ENCODE assay signal across 24 mouse cellular contexts in the genomic region with DNA sequence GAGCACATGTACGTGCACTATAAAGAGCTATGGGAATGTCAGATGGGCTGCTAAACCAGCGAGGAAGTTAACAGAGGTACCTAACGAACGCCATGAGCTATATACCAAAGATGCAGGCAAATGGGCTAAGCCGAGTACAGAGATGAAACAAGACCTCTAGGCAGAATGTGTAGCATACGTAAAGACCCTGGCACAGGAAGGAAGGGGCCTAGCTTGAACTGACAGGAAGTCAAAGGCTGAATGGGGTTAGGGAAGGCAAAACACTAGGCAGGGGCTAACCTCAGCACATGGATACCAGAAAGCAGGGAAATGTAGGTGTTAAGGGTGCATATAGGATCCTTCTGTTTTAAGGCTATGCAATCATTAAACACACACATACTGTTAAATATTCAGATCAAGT. TPM values are rescaled to one million over a fixed set of nuclear protein-coding genes. Genes with fewer than 3 reads are reported as not detected.
A peak's percentile ranks its signal among the peaks of the same experiment; 100 is the strongest.
DNase-seq lines count a peak whose midpoint lies in the region; ATAC-seq and TF ChIP-seq lines count a peak whose summit lies in the region.
"Had no signal": no experiment of that assay in that cellular context is flagged by ENCODE, and none has a peak within 500 bp of the region (broad histone marks: within the 10 kb centered on the region; RNA-seq: fewer than 3 reads in every experiment).

No protein-coding gene starts in this region.

- H3K4me2 ChIP-seq in forebrain, embryonic 15.5 days (replicated peaks) = no peak overlapping the region
- H3K4me2 ChIP-seq: embryonic facial prominence, embryonic 13.5 days; embryonic facial prominence, embryonic 15.5 days; forebrain, embryonic 12.5 days had no signal

- peaks cover 7% of the 10 kb centered on the region for H3K4me1 ChIP-seq in thymus, adult 2 months (replicated peaks; ENCODE audit: control insufficient read depth, insufficient read depth, low read length)
- H3K4me1 ChIP-seq in forebrain, embryonic 15.5 days = 0 out of 2 replicates have a peak, but pooled peaks cover 3% of the 10 kb centered on the region

- no peak for ATAC-seq in forebrain, embryonic 15.5 days (replicated peaks)
- ATAC-seq: forebrain, embryonic 14.5 days had no signal

- H3K4me3 ChIP-seq in thymus, adult 2 months (ENCODE audit: control insufficient read depth, insufficient read depth, low read length) = no peak overlapping the region
- H3K4me3 ChIP-seq in forebrain, embryonic 15.5 days = no peak overlapping the region
- H3K4me3 ChIP-seq: embryonic facial prominence, embryonic 13.5 days; embryonic facial prominence, embryonic 15.5 days; erythroblast, embryonic 14.5 days; forebrain, embryonic 10.5 days; forebrain, embryonic 12.5 days had no signal

- WGBS in thymus, adult 2 months = 56% methylated on average over 6 of the region's 6 CpGs
- WGBS in forebrain, embryonic 15.5 days = 83% methylated on average over 6 of the region's 6 CpGs

- H3K27ac ChIP-seq in thymus, adult 2 months (ENCODE audit: control insufficient read depth, insufficient read depth, low read length) = no peak overlapping the region
- no peak overlapping the region for H3K27ac ChIP-seq in forebrain, embryonic 15.5 days (replicated peaks)
- H3K27ac ChIP-seq: embryonic facial prominence, embryonic 13.5 days; embryonic facial prominence, embryonic 15.5 days; forebrain, embryonic 10.5 days; forebrain, embryonic 12.5 days had no signal

- H3K27me3 ChIP-seq in thymus, adult 2 months (ENCODE audit: control insufficient read depth, insufficient read depth, low read length) = no peaks in the 10 kb centered on the region
- peaks cover 3% of the 10 kb centered on the region; the same call in 1 of the 2 replicates for H3K27me3 ChIP-seq in forebrain, embryonic 15.5 days
- H3K27me3 ChIP-seq: embryonic facial prominence, embryonic 13.5 days; embryonic facial prominence, embryonic 15.5 days had no signal

- no peak overlapping the region for H3K9ac ChIP-seq in forebrain, embryonic 15.5 days (replicated peaks)
- H3K9ac ChIP-seq: embryonic facial prominence, embryonic 13.5 days; embryonic facial prominence, embryonic 15.5 days; forebrain, embryonic 12.5 days had no signal

- DNase-seq in thymus, adult 2 months = peak; percentile 7
- DNase-seq in thymus, adult 18-20 months = no peak
- peak; percentile 79 for DNase-seq in thymus, postnatal 0 days (ENCODE audit: low spot score)
- peak; percentile 65 for DNase-seq in thymus, postnatal 14 days
- peak; percentile 49 for DNase-seq in thymus, postnatal 4 days
- no peak for DNase-seq in kidney, postnatal 4 days
- DNase-seq in kidney, postnatal 14 days = no peak
- DNase-seq: adrenal gland, adult 2 months; adrenal gland, postnatal 10 days; adrenal gland, postnatal 25 days; cerebellum, adult 11 months; cerebellum, adult 18-20 months; cerebellum, adult 8-10 months; cerebellum, adult 9-11 months; cerebellum, postnatal 14 days; cerebellum, postnatal 36 days; embryo, embryonic 11 days had no signal

- TF ChIP-seq CTCF in thymus, adult 2 months (IDR thresholded peaks at IDR 0.05; ENCODE audit: borderline replicate concordance, control insufficient read depth, extremely low read depth, insufficient read depth, low read length, poor library complexity) = no peak

- H3K9me3 ChIP-seq in forebrain, embryonic 15.5 days = no peaks in the 10 kb centered on the region
- H3K9me3 ChIP-seq: embryonic facial prominence, embryonic 13.5 days; embryonic facial prominence, embryonic 15.5 days; forebrain, embryonic 10.5 days; forebrain, embryonic 12.5 days had no signal

- no peaks in the 10 kb centered on the region for H3K36me3 ChIP-seq in thymus, adult 2 months (ENCODE audit: control insufficient read depth, insufficient read depth, low read length)
- H3K36me3 ChIP-seq in forebrain, embryonic 15.5 days = no peaks in the 10 kb centered on the region
- H3K36me3 ChIP-seq: embryonic facial prominence, embryonic 13.5 days; embryonic facial prominence, embryonic 15.5 days; forebrain, embryonic 10.5 days; forebrain, embryonic 12.5 days had no signal

- no peak for TF ChIP-seq POLR2A in thymus, adult 2 months (IDR thresholded peaks at IDR 0.05; ENCODE audit: control insufficient read depth, extremely low read depth, insufficient read depth, low read length, poor library complexity)

RNA-seq across cellular contexts. Expression of gene Cdkn1c, which starts 56.6 kb away (rescaled TPM):
- 10.3 and 10.4 TPM in 2 replicates for polyA plus RNA-seq in thymus, adult 2 months (2012; rRNA removed)
- polyA plus RNA-seq in thymus, postnatal 0 days (2015; fragmentation: Nextera tagmentation; extraction: Ambion mirVana) = 59.1 and 74.9 TPM in 2 replicates
- 139 and 142 TPM in 2 replicates for polyA plus RNA-seq in forebrain, embryonic 15.5 days (2015; fragmentation: Nextera tagmentation; extraction: Ambion mirVana)

Comparison
In these comparisons a context has a peak if more than half of its experiments do, and no peak if none do; other contexts are left out.
1. DNase-seq: peak in thymus, adult 2 months (single experiment), thymus, postnatal 0 days (single experiment), thymus, postnatal 14 days (single experiment) and thymus, postnatal 4 days (single experiment); none in thymus, adult 18-20 months (0 of 2), kidney, postnatal 4 days (0 of 2) and kidney, postnatal 14 days (single experiment).